Mouse (Mus musculus): ENCODE measurements around the gene Mid1.
"Not testable (repeated sequence)": the region's sequence is repeated elsewhere in the genome, so short reads cannot be mapped to it uniquely, and the experiment has no call there.

DNA sequence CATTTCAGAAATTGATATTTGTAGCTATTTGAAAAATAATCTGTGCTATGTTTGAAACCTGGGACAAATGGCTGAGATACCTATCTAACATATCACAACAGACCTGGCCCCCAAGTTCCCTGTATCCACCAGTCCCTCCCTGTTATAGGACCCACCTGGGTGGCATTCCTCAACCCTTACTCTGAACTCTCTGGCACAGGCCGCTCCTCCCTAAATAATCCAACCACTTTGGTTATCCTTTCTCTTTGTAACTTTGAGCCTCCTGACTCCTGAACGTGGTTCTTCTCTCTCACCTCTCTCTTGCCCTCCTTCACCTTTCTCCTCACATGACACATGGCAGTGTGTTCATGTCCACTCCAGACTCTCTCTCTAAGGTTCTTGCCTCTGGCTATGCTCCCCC lies 287.1 kb downstream of the Mid1 start:
- not testable (repeated sequence) for TF ChIP-seq POLR2A (IDR thresholded peaks at IDR 0.05; ENCODE audit: low read depth, low read length); CTCF (conservative IDR thresholded peaks at IDR 0.05; ENCODE audit: insufficient read depth, insufficient read length, low read depth, low read length)

Data from kidney, adult 2 months (tissue).